Mouse (Mus musculus) spleen, adult 2 months (tissue): Measurements from ENCODE around the gene Hacl1. TPM values are rescaled to one million over a fixed set of nuclear protein-coding genes. Genes with fewer than 3 reads are reported as not detected.

ENCODE experiments used
- DNase-seq, 2 experiments: peaks; one replicate each; pipeline versions ENCODE4 v3.0.0 to v3.0.0-alpha.2; 2012 to 2021; ENCODE audit warnings: low spot score in 2 of 2, low read depth in 1 of 2
- H3K27ac ChIP-seq: fragments of 200-500 bp; 2 replicates; pipeline ENCODE4 v1.5.1; 2012; ENCODE audit warnings: low read length, inconsistent platforms; ENCODE audit not compliant: insufficient read depth
- H3K27me3 ChIP-seq: fragments of 200-500 bp; 2 replicates; pipeline ENCODE4 v1.6.1; 2012; ENCODE audit warnings: mild to moderate bottlenecking, moderate library complexity, low read length, inconsistent platforms; ENCODE audit not compliant: control insufficient read depth, insufficient read depth
- H3K36me3 ChIP-seq: fragments of 200-500 bp; 2 replicates; pipeline ENCODE4 v1.6.1; 2012; ENCODE audit warnings: mild to moderate bottlenecking, low read length, inconsistent platforms; ENCODE audit not compliant: control insufficient read depth, insufficient read depth
- H3K4me1 ChIP-seq: fragments of 200-500 bp; 2 replicates; pipeline ENCODE4 v1.6.1; 2011; ENCODE audit warnings: inconsistent platforms; ENCODE audit not compliant: control insufficient read depth, insufficient read depth, insufficient read length
- H3K4me3 ChIP-seq: fragments of 200-500 bp; 2 replicates; pipeline ENCODE4 v1.5.1; 2011; ENCODE audit warnings: mild to moderate bottlenecking, inconsistent platforms; ENCODE audit not compliant: insufficient read depth, insufficient read length; ENCODE audit errors: extremely low read depth
- CTCF ChIP-seq: fragments of 200-500 bp; IDR thresholded peaks from 2 replicates; pipeline ENCODE4 v1.5.1; 2011; ENCODE audit warnings: mild to moderate bottlenecking, inconsistent platforms; ENCODE audit not compliant: insufficient read depth, insufficient read length, insufficient replicate concordance; ENCODE audit errors: extremely low read depth
- POLR2A ChIP-seq: fragments of 200-500 bp; IDR thresholded peaks from 2 replicates; pipeline ENCODE4 v1.6.1; 2011; ENCODE audit warnings: low read depth, low read length, inconsistent platforms
- WGBS: fragments of 180-500 bp; shearing (Covaris S2); methylation state at CpG from one replicate; pipeline ENCODE4 v1.1.7; 2018; 5-methylcytosine and 5-hydroxymethylcytosine counted together
- polyA plus RNA-seq: library from polyadenylated mRNA; depleted of rRNA; stranded (reverse); fragments of >200 nt; gene quantifications from 2 replicates; pipeline ENCODE4 v1.2.3, GENCODE M21; 2012

Gene Hacl1
- polyA plus RNA-seq, 1 experiment = 6.1 TPM

DNA sequence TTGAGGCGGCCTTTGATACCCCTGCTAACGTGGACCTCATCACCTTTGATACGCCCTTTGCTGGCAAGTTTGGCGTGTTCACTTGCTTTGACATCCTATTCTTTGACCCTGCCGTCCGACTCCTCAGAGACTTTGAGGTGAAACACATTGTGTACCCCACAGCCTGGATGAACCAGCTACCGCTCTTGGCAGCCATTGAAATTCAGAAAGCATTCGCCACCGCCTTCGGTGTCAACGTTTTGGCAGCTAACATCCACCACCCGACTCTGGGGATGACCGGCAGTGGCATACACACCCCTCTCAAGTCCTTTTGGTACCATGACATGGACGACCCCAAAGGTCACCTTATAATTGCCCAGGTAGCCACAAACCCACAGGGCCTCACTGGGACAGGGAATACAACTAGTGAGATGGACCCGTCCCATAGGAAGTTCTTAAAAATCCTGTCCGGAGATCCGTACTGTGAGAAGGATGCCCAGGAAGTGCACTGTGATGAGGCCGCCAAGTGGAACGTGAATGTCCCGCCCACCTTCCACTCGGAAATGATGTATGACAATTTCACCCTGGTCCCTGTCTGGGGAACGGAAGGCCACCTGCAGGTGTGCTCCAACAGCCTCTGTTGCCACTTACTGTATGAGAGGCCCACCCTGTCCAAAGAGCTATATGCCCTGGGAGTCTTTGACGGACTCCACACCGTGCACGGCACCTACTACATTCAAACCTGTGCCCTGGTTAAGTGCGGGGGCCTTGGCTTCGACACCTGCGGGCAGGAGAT, 26.0 kb upstream of the Hacl1 start:
- Histone ChIP-seq H3K4me3 (no peak overlapping the region), H3K27ac (0 out of 2 replicates have a peak overlapping the region, but pooled peaks have one; percentile 17), H3K4me1 (peaks cover 58% of the 10 kb centered on the region), H3K36me3 (no peaks in the 10 kb centered on the region), H3K27me3 (no peaks in the 10 kb centered on the region)
- no peak for TF ChIP-seq CTCF
- no peak for TF ChIP-seq POLR2A
- WGBS = 85% methylated on average over 28 of the region's 28 CpGs
- DNase-seq = no peak

DNA sequence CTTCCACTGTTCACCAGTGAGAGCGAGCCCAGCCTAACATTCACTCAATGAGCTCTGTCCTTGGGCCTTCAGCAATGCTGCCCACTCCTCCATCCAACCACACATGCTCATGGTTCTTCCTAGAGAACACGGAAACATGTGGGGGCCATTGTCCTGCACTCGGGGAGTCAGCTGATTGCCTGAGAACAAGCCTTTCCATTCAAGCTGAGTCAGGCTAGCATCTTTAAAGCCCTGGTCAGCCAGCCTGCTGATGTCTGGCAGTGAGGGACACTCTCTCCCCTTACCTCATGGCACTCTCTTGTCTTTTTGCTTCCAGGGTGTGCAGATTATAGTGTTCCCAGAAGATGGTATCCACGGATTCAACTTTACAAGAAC, 24.5 kb upstream of the Hacl1 start:
- Histone ChIP-seq H3K27me3 (no peaks in the 10 kb centered on the region), H3K27ac (peak overlapping the region; percentile 83), H3K4me1 (peaks cover 50% of the 10 kb centered on the region), H3K4me3 (no peak overlapping the region), H3K36me3 (no peaks in the 10 kb centered on the region)
- no peak for DNase-seq
- TF ChIP-seq POLR2A (no peak), CTCF (no peak)
- 76% methylated on average over 4 of the region's 4 CpGs for WGBS

DNA sequence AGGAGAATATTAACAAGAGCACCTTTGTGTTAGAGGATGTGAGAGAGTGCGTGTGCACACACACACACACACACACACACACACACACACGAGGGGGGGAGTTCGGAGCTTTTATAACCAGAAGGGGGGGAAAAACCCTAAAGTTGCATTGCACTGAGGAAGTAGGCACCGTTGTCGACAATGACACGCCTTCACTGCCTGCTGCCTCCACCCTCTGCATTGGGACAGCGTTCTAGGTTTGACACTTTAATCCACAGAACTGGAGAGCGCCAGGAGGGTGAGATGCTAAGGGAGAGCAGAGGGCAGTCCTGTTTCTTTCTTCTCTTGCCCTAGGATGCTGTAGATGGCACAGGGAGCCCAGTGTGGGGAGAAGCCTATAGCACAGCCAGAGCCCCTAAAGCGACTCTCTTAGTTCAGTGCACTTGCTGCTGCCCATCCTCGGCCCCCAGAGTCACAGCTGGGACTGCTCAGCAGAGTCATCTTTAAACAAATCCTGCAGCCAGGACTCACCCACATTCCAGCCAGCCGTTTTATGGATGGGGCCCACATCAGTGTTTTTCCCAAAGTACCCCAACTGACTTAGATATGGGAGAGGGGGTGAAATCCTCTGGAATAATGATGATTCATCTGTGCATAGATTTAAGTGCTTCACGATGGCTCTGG, 23.9 kb upstream of the Hacl1 start:
- peak; percentile 64 to 68 for DNase-seq
- Histone ChIP-seq H3K27me3 (no peaks in the 10 kb centered on the region), H3K4me1 (peaks cover 45% of the 10 kb centered on the region), H3K4me3 (peak overlapping the region; percentile 26; the same call in 1 of the 2 replicates), H3K36me3 (no peaks in the 10 kb centered on the region), H3K27ac (peak overlapping the region; percentile 83)
- TF ChIP-seq POLR2A (no peak), CTCF (no peak)
- 18% methylated on average over 12 of the region's 12 CpGs for WGBS

DNA sequence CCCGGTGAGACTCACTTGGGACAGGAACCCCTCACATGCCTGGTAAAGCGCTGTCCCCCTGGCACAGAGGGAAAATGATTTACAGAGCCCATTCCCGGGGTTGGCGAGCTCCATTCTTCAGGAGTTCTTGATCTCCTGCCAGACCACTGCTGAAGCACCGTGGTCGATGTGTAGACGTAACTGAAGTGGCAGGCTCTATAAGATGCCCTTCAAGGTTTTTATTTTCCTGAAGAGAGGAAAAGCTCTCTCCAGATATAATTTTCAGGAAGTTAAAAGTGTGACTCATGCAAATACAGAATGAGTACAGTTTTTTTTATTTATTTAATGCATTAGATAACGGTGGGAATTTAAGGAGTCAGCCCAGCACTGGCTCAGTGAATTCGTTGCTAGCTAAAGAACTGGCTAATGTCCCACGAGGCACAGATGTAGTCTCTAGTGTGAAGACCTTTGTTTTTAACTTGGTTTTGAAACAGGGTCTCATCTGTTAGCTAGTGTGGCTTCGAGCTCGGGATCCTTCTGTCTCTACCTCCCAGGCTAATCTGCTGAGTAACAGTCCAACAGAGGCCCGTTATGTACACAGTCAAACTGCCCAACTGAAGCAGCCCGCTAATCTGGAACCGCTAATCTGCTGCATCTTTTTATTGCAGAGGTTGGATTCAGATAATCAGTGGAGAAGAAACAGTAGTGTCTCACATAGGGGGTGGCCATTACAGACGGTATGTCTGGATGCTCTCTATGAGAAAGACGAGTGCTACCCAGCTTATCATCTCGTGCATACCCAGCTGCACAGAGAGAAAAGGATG, 23.2 kb upstream of the Hacl1 start:
- Histone ChIP-seq H3K4me3 (no peak overlapping the region), H3K27ac (peak overlapping the region; percentile 37), H3K27me3 (no peaks in the 10 kb centered on the region), H3K4me1 (peaks cover 41% of the 10 kb centered on the region), H3K36me3 (no peaks in the 10 kb centered on the region)
- TF ChIP-seq CTCF (no peak), POLR2A (no peak)
- DNase-seq = no peak
- WGBS = 37% methylated on average over 18 of the region's 18 CpGs

DNA sequence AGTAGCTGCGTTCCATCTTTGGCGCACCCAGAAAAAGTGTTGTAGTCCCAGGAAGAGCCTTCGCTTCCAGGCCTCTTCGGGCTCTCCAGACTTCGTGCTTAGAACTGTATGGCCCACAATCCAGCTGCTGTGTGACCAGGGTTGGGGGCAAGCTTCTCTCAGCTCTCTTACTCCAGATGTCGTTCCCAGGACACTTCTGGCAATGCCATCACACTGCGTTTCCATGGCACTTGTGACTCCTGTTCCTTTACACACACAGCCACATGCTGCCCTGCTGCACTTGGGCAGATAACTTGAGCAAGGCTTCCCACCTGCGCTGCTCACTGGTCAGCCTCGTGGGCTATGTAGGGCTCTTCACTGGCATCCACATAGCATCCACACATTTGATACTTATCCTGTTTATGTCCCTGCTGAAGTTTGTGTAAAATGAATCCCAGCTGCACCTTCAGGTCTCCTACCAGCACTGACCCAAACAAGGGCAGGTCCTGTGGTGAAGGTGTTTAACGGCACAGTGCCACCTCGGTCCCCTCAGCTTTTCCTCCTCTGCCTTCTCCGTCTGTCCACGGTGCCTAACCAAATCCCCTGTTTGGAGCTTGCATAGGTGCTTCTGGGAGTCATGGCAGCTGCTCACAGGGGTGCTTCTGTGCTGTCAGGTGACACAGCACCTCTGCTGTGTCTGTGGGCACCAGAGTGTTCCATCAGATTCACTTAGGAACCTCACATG, 22.5 kb upstream of the Hacl1 start:
- 90% methylated on average over 13 of the region's 13 CpGs for WGBS
- no peak overlapping the region for H3K4me3 ChIP-seq
- no peak for TF ChIP-seq POLR2A
- TF ChIP-seq CTCF = no peak
- H3K36me3 ChIP-seq = no peaks in the 10 kb centered on the region
- no peak for DNase-seq
- H3K27me3 ChIP-seq = no peaks in the 10 kb centered on the region
- peaks cover 35% of the 10 kb centered on the region; the same call in 1 of the 2 replicates for H3K4me1 ChIP-seq
- H3K27ac ChIP-seq = peak overlapping the region; percentile 17; the same call in 1 of the 2 replicates

DNA sequence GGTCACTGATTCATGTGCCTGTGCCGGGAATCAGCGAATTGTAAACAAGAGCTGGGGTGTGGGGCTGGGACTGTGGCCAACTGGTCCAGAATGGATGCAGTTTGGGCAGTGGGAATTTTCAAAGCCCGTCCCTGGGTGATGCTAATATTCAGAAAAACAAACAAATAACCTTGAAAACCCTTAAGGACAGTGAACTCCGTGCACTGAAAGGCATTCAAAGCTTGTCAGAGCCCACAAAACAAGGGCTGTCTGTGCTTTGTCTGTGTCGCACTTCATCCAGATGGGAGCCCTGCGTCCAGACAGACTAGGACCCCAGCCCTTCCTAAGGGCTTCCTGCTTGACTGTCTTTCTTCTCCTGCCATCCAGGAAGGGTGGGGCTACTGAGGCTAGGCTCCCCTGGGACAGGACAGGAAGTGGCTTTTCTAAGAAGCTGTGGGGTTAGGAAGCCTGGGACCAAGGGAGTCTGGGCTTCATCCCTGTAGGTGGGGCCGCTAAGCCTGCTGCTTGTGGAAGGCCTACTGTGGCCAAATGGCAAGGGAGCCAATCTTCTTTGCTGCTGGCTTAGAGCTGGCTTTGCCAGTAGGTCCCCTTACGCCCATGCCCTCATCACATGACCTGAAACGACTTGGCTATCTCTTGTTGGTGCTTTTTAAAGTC, 21.6 kb upstream of the Hacl1 start:
- Histone ChIP-seq H3K27ac (peak overlapping the region; percentile 89), H3K4me1 (peaks cover 32% of the 10 kb centered on the region; the same call in 1 of the 2 replicates), H3K4me3 (no peak overlapping the region), H3K27me3 (no peaks in the 10 kb centered on the region), H3K36me3 (no peaks in the 10 kb centered on the region)
- 20% methylated on average over 9 of the region's 9 CpGs for WGBS
- TF ChIP-seq POLR2A (no peak), CTCF (no peak)
- peak in 1 of 2 experiments; percentile 65 for DNase-seq
